Mouse (Mus musculus) thymus, postnatal 0 days (tissue): ENCODE data around the gene Cdhr3. TPM values are rescaled to one million over a fixed set of nuclear protein-coding genes. Genes with fewer than 3 reads are reported as not detected.

Source experiments
- DNase-seq: peaks from one replicate; pipeline ENCODE4 v3.0.0-alpha.2; 2015; ENCODE audit warnings: low spot score
- polyA plus RNA-seq: library from polyadenylated mRNA; unstranded; fragments of >200 nt; fragmentation: Nextera tagmentation; extraction: Ambion mirVana; gene quantifications from 2 replicates; pipeline ENCODE4 v1.2.1, GENCODE M21; 2015

Gene Cdhr3
- polyA plus RNA-seq, 1 experiment from 2014 or later = 0.23 TPM

DNA sequence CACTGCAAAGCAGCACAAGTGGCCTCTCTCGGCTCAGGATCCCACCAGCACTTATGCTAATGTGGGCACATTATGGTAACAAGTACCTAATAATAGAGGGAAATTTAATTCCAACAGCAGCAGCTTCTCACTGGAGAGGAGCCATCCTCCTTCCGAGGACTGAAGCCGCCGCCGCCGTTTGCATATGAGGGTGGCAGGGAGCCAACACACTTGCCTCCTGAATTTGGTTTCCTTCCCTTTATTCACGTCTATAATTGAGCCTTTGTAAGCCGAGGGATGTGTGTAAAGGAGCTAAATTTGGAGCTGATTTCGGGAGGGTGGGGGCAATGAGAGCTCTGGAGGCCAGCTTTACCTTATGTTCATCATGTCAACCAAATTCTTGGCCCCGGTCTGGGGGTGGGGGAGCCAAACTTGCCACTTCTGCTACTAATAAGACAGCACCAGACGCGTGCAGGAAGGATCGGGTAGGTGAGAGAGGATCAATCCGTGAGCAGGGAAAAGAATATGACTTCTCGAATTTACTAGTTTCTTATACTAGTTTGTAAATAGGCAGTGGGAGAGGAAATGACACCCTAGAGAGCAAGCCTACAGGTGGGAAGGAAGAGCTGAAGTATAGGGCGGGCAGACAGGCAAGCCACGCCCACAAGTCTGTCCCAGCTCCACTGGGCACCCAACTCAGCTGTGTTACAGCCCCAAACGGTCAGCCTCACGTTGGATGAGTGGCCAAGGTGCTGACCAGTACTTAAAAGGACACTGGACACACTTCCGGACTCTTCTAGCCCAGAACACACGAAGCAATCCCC is 56.8 kb downstream of the Cdhr3 start:
- DNase-seq = peak; percentile 22

DNA sequence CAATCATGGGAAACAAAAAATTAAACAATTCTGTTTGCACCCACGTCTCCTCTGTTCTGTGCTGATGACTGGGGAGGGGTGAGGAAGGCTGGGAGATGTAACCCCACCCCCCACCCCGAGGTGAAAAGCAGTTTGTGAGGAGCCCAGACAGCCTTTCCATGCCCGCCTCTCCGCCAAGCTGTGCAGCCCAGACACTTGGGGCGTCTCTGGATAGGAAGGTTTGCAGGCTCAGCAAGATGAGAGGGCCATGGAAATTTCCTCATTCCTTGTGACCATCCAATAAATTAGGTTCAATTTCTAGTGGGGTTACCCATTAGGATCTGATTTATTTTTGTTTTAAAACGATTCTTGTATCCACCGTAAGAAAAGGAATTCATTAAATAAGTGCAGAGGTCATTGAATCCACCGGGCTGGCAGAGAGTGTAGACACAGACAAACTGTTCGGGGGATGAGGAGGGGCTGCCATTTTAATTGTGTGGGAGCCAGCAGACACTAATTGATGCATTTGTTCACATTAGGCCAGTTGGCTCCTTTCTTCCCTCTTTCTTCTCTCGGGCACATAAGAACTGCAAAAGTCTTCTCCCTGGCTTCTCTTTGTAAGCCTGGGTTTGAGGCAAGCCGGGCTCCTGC is 57.5 kb downstream of the Cdhr3 start:
- DNase-seq = no peak

DNA sequence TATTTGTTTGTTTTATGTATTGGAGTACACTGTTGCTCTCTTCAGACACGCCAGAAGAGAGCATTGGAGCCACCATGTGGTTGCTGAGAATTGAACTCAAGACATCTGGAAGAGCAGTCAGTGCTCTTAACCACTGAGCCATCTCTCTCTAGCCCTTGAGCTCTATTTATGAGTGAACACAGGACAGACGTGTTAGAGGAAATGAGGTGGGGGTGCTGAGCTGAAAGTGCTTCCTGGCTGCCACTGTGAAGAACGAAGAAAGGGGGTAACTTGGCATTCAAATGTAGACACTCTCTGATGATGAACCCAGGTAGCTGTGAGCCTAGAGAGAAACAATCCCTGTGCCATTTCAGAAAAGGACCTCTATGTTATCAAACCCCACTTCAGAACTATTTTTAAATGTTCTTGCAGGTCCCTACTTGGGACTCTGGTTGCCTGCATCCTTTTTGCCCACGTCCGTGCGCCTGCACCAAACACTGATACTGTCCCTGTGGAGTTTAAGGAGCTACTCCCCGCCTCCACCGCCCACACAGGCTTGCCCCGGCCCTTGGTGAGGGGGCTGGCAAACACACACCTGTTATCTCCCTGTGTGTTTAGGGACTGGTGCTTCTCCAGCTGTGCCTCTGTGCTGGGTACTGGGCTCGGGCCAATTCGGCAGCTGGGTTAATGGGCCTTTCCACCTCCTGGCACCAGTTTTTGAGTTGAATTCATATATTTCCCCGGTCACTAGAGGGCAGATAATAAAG is 58.2 kb downstream of the Cdhr3 start:
- peak; percentile 14 for DNase-seq

DNA sequence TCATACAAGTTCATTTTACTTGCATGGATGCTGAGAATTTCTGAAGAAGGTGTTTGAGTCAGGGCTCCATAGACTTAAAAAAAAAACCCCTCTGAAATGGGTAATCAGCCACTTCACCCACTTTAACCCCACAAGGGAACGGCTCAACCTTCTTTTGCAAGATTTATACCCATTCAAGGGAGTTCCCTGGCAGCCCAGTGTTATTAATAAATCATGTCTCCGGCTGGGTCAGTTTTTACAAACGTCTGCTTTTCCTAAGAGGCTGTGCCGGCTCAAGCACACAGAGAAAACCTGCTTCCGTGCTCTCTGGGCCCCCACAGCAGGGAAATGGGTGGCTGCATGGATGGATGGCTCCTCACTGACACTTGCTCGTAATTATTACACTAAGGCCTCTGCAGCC is 59.5 kb downstream of the Cdhr3 start:
- no peak for DNase-seq

DNA sequence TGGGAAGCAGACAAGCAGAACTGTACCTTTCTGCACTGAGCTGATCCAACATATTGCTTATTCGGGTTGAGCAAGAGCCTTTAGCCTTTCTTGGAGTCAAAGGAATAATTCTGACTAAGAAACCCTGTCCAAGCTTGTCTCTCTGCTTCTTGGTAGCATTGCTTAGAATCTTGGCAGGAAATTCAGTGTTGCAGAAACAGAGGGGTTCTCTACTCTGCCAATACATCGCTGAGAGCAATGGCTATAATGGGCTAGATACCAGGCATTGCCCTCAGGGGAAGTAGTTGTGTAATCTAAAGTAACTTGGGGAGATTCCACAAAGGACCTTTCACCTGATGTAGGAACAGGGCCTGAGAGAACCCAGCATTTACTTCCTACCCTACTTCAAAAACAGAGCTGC is 62.1 kb downstream of the Cdhr3 start:
- no peak for DNase-seq

DNA sequence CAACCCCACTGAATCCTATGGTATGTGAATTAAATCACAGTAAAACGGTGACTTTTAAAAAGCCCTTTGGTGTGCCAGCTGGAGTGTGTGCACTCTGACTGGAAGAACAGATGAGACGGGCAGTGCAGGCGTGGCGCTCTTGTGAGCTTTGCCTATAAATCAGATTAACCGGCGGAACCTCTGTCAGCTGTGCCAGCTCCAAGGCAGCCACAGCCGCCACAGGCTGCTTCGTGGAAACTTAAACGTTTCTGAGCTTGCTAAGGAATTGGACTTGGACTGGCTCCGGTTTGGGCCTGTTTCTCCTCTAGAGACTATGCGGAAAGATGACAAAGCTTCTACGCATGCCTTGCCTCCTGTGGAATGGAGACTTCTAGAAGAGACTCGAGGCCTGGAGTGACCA is 62.6 kb downstream of the Cdhr3 start:
- DNase-seq = no peak

DNA sequence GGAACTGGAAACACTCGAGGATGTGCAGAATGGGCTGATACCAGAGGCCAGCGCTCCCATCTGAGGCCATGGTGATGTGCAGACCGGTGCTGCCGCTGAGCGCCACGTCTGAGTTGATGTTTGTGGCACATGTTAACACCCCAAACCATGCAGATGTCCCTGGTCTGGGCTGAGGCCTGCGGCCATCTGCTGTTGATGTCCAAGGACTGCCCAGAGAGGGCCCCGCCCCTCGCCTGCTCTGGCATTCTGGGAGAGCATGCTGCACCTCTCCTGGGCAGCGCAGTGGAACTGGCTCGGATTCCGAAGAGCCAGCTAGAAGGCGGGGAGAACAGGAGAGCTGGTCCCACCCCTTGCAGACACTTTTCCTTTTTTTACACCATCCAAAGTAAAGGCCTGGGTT is 64.0 kb downstream of the Cdhr3 start:
- no peak for DNase-seq

DNA sequence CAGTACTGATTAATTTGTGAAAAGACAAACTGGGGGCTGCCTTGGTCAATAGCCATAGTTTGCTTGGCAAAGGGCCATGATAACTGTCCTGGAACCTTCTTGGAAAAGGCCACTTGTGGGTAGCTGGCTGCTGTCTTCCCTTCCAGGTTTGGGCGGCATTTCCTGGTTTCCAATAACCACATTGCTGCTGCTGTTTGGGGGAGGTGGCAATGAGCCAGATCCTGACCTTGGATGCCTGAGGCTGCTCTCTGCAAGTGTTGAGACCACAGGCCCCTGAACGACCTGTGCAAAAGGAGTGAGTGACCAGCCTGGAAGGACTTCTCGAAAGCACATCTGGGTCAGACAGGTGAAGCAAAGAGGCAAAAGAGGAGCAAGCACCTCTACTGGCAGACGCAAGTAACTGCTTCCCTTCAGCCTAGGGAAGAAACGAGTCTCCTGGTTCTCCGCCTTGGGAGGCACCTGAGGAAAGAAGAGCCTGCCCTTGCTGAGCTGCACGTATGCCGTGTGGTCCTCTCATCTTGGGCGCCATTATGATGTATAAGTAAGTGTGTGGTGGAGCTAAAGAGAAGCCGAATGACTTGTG is 64.5 kb downstream of the Cdhr3 start:
- DNase-seq = no peak

DNA sequence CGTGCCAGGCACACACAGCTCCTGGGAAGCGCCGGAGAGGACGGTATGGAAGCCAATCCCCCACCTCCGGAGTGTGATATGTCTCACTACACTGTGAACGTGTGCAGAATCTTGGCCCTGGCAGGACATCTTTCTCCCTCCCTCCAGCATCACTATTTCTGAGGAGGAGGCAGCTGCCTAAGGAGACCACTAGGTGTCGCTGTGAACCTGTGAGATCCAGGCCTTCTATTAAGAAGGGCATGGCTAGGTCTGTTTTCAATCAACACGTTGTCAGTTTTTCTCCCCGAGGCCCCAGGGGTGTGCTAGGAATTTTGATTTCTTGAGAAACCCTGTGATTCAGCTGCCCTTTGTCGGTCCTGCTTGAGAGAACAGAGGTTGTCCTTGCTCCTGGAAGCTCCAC is 65.6 kb downstream of the Cdhr3 start:
- peak; percentile 72 for DNase-seq

DNA sequence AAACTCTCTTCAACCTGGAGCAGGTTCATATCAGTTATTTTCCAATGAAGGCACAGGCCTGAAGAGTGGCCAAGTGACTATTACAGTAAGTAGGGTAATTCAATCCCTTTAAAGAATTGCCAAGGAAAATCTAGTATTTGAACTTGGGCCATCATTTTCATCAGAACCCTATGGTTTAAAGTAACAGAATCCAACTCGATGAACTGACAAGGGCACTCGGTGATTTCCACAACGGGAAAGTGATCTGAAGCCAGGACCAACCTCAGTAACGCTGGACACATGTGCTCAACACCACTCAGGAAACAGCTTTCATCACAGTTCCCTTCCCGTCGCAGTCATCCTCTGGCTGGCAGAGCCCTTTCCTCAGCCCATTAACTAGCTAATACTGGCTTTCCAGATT is 68.2 kb downstream of the Cdhr3 start:
- DNase-seq = no peak

DNA sequence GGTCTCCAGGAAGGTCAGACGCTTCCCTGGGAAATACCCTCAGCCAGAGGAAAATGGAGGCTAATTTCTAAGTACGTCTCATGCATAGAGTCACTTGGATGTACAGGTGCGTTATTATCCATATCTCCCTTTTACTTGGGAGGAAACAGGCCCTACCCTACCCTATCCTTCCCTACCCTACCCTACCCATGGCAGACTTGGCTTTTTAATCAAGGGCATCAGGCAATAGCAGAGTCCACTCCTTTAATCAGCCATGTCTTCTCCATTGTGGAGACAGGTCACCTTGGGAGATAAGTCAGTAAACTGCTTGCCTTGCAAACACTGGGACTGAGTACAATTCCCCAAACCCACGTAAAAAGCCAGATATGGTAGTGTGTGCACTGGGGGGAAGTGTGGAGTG is 70.9 kb downstream of the Cdhr3 start:
- no peak for DNase-seq

DNA sequence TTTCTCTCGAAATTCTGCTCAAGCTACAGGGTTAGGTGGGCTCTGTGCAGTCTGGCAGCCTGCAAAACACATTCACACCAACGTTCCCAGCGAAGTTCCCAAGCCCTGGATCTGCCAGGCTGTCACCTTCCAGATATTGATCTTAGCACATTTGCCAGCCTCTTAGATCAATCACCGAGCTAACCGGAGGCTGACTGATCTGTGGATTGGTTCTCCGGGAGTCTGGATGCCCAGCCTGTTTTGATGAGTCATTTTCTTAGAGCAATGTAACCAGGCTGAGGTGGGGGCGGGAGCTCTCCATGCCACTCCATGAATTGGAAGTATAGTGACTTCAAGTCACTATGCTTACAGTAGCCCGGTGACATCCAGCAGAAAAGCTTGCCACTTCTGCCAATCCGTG is 71.5 kb downstream of the Cdhr3 start:
- no peak for DNase-seq

DNA sequence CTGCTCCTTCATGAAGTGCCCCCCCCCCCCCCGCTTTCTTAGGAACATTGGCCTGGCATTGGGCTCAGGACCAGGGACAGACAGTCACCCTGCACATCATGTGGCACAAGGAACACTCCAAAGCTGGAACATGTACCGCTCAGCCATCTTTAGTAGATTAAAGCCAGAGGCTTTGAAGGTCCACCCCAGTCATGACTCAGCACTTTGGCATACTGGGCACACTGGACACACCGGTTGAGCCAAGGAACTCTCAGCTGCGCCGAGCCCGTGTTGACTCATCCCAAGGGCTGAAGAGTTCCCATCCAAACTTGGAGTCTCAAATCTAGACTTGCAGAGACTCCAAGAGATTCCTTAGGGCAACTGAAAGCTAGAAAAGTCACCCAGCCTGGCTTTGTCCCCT is 72.7 kb downstream of the Cdhr3 start:
- no peak for DNase-seq

DNA sequence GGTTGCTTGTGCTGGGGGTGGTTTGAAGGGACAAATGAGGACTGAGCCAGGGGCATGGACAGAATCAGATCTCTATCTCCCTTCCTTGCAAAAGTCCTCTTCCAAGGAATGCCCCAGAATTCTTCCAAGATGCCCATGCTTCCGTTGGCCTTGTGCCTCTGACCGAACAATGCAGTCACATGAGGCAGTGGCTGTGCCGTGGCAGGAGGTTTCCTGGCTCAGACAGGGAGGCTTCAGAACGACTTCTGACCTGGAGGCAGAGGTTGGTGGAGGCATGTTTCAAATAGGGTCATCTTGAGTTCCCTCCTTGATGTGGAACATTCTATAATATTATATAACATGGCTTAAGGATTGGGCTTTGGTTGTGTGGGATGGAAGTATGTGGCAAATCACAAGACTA is 74.1 kb downstream of the Cdhr3 start:
- no peak for DNase-seq

DNA sequence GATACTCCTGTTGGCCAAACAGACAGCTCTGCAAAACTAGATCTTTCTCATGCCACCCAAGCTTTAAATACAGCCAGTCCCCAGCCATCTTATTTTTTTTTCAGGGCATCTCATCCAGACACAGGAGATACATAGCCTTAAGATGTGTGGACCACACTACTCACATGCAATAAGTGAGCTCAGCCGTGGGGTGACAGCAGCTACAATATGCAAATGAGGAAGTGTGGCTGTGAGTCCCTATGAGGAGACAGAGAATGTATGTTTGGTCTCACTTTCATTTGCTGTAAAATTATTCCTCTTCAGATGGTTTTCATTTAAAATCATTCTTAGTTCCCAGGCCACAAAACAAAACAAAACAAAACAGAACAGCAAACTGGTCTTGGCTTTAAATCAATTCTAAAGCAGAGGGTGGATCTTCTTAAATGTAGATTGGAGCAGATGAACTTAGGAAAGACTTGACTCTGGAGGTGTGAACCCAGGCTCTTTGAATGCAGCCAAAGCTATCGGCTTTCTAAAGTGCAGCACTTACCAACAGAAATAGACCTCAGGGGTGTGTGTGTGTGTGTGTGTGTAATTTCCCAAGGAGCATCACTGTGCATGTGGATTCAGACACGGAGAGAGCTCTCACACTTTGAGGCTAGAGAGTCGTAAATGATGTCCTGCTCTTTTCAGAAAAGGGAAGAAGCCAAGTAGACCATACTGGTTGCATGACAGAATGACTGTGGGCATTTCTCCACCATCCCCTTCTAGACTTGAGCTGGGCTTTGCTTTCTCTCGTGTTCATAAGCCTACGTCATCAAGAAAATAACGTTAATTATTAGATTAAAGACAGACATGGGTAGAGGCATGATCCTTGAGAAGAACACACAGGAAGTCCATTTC is 75.6 kb downstream of the Cdhr3 start:
- DNase-seq = no peak

DNA sequence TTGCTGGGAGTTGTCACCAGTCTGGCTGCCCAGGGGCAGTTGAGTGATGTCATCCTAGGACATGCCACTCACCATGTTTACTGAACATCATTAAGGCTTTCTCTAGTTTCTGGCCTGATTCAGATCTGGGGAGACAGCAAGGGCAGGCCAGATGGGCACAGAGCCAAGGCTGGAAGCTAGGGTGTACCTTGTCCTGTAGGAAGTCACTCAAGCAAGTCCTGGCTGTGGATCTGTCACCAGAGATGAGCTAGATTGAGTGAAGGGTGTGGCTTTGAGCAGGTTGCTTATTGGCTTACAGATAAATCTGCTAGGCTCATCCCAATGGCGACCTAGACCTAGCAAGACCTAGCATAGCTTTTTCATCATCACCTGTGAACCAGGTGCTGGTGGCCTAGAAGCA is 77.6 kb downstream of the Cdhr3 start:
- no peak for DNase-seq

DNA sequence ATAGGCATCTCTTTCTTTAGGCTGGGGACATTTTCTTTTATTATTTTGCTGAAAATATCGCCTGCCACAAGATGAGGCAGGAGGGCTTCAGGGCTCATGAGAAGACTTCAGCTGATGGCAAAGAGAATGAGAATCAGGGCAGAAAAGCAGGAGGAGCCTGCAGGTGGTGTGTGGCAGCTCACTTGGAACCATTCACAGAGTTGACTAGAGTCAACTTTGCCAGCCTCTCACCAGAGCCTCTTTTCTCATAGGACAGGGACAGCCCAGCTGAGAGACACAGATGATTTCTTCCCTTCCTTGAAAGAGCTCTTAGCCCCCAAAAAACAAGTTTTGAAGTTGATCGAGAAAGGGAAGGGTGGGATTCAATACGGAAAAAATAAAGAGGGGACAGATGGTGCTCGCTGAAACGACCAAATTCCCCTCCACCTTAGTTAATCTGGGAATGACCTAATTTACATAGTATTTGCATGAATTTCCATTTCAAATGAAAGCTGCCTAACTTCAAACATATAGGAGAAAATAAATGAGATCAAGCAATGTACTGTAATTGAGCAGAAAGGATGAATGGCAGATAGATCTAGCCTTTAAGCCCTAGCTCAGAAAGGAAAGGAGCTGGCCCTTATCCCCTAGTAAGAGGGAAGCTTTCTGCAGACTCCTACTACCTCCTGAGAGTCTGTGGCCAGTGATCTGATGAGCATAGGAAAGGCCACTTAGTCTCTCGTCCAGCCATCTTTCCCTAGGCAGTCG is 78.5 kb downstream of the Cdhr3 start:
- DNase-seq = no peak

DNA sequence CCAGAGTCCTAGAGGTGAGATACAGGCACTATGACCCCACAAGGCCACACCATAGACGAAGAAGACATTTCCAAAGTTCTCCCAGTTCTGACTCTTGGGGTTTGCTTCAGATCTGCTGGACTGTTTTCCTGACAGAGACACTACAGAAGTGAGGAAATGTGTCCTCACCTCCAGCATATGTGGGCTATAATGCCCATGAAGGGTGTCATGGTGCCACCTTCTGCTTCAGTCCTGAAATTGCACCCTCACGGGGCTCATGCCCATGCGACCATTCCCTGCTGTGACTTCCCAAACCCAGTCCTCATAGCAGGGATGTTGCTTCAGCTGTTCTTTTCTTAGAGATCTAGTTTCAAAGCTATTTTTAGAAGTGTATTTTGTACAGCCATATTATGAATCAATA is 82.6 kb downstream of the Cdhr3 start:
- DNase-seq = peak; percentile 57

DNA sequence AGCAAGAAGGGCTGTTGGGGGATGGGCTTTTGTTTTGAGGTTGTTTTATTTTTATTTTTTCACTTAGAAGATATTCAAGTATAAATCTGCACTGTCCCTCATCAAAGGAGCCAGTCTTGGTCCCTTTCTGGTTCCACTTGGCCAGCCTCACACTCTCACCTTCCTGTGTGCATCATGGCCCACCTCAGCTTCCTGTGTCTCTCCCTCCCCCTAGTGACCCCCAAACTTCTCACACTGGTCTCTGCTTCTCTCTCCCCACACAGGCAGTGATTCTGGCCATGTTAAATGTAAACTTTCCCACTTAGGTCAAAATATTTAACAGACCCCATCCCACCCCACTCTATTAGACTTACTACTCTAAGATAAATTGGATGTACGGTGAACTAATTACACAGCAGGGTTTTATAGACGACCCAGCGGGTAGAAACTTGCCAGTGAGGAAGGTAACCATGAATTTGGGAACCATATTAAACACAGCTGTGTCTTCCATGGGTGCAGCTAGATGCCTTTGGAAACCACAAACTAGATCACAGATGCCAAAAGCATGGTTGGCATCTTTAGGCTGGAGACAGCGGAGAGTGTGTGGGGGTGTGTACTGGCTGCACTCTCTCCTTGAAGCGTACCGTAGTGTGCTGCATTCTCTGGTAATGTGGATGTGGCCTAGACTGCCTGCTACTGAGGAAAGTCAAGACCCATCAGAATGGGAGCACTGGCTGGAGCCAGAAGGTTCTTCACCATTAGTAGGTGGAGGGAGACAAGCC is 83.3 kb downstream of the Cdhr3 start:
- DNase-seq = no peak
